Comparison of ENCODE assay signal across 11 mouse cellular contexts in the genomic region with DNA sequence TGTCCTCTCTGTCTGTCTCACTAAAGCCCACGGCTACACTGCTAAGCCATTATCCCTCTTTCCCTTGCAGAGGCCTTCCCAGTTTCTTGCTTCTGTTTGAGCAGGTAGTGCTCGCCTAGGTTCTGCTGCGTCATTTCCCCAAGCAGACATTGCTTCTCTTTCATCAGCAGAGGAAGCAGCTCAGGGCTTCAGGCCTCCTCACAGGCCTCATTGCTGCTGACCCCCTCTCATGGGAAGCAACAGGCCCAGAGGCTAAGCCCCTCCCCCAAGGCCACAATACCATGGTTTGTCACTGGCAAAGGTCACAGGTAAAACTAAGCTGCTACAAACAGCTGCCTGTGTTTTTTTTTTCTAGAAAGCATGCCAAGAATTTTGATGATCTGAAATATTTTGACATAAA. TPM values are rescaled to one million over a fixed set of nuclear protein-coding genes. Genes with fewer than 3 reads are reported as not detected.
DNase-seq lines count a peak whose midpoint lies in the region; ATAC-seq and TF ChIP-seq lines count a peak whose summit lies in the region.
"Had no signal": no experiment of that assay in that cellular context is flagged by ENCODE, and none has a peak within 500 bp of the region (broad histone marks: within the 10 kb centered on the region; RNA-seq: fewer than 3 reads in every experiment).

No protein-coding gene starts in this region.

- intact Hi-C loops in gastrocnemius, postnatal 14 days (cut with DNase I; ENCODE audit: low total_unique reads), result no loop called here

- H3K9ac ChIP-seq in midbrain, embryonic 11.5 days (ENCODE audit: low read length), result no peak overlapping the region
- 0 out of 2 replicates have a peak overlapping the region, but pooled peaks have one; percentile 7 for H3K9ac ChIP-seq in forebrain, embryonic 13.5 days
- H3K9ac ChIP-seq in limb, embryonic 14.5 days (ENCODE audit: low read depth, low read length, severe bottlenecking), result no peak overlapping the region
- H3K9ac ChIP-seq: lung, embryonic 15.5 days had no signal

- no peaks in the 10 kb centered on the region for H3K27me3 ChIP-seq in midbrain, embryonic 11.5 days (ENCODE audit: control insufficient read depth, insufficient read depth, low read length)
- no peaks in the 10 kb centered on the region for H3K27me3 ChIP-seq in midbrain, embryonic 10.5 days (ENCODE audit: low read depth, poor library complexity, severe bottlenecking)
- H3K27me3 ChIP-seq in forebrain, embryonic 13.5 days, result no peaks in the 10 kb centered on the region
- H3K27me3 ChIP-seq in limb, embryonic 14.5 days (ENCODE audit: control insufficient read depth, insufficient read depth, low read length), result no peaks in the 10 kb centered on the region
- no peaks in the 10 kb centered on the region for H3K27me3 ChIP-seq in cerebellum, adult 2 months (ENCODE audit: control insufficient read depth, insufficient read depth, low read length)
- H3K27me3 ChIP-seq: lung, embryonic 15.5 days had no signal

- no peaks in the 10 kb centered on the region for H3K4me1 ChIP-seq in midbrain, embryonic 11.5 days (ENCODE audit: control insufficient read depth, insufficient read depth, low read length)
- H3K4me1 ChIP-seq in midbrain, embryonic 10.5 days, result peaks cover 7% of the 10 kb centered on the region; the same call in 1 of the 2 replicates
- H3K4me1 ChIP-seq in forebrain, embryonic 13.5 days, result peaks cover 4% of the 10 kb centered on the region; the same call in 1 of the 2 replicates
- H3K4me1 ChIP-seq in limb, embryonic 14.5 days (ENCODE audit: control insufficient read depth, insufficient read depth, low read length), result peaks cover 19% of the 10 kb centered on the region
- H3K4me1 ChIP-seq in cerebellum, adult 2 months (ENCODE audit: control insufficient read depth, insufficient read depth, low read length), result no peaks in the 10 kb centered on the region

- no peak overlapping the region for H3K4me2 ChIP-seq in midbrain, embryonic 11.5 days
- H3K4me2 ChIP-seq in forebrain, embryonic 13.5 days, result no peak overlapping the region
- H3K4me2 ChIP-seq in limb, embryonic 14.5 days (replicated peaks; ENCODE audit: low read depth, low read length, severe bottlenecking), result no peak overlapping the region
- H3K4me2 ChIP-seq: lung, embryonic 15.5 days had no signal

- no peak overlapping the region for H3K4me3 ChIP-seq in midbrain, embryonic 11.5 days (ENCODE audit: low read depth, low read length)
- H3K4me3 ChIP-seq in midbrain, embryonic 10.5 days, result no peak overlapping the region
- H3K4me3 ChIP-seq in forebrain, embryonic 13.5 days, result no peak overlapping the region
- no peak overlapping the region for H3K4me3 ChIP-seq in limb, embryonic 14.5 days (replicated peaks; ENCODE audit: low read length)
- no peak overlapping the region for H3K4me3 ChIP-seq in cerebellum, adult 2 months (replicated peaks; ENCODE audit: insufficient read depth, low read depth, low read length)
- H3K4me3 ChIP-seq: lung, embryonic 15.5 days had no signal

- no peak for ATAC-seq in midbrain, embryonic 11.5 days (ENCODE audit: low FRiP score)
- ATAC-seq in forebrain, embryonic 13.5 days, result no peak
- ATAC-seq in limb, embryonic 14.5 days (ENCODE audit: low FRiP score, low read depth), result no peak

- H3K36me3 ChIP-seq in midbrain, embryonic 11.5 days (ENCODE audit: control insufficient read depth, insufficient read depth, low read length), result no peaks in the 10 kb centered on the region
- no peaks in the 10 kb centered on the region for H3K36me3 ChIP-seq in midbrain, embryonic 10.5 days
- no peaks in the 10 kb centered on the region for H3K36me3 ChIP-seq in forebrain, embryonic 13.5 days (ENCODE audit: poor library complexity, severe bottlenecking)
- no peaks in the 10 kb centered on the region for H3K36me3 ChIP-seq in limb, embryonic 14.5 days (ENCODE audit: control insufficient read depth, insufficient read depth, low read length)
- H3K36me3 ChIP-seq: lung, embryonic 15.5 days had no signal

- H3K27ac ChIP-seq in midbrain, embryonic 11.5 days (ENCODE audit: low read depth, low read length), result no peak overlapping the region
- H3K27ac ChIP-seq in midbrain, embryonic 10.5 days (replicated peaks), result no peak overlapping the region; the same call in 1 of the 2 replicates
- H3K27ac ChIP-seq in forebrain, embryonic 13.5 days, result no peak overlapping the region
- no peak overlapping the region; the same call in 1 of the 2 replicates for H3K27ac ChIP-seq in limb, embryonic 14.5 days (replicated peaks; ENCODE audit: low read depth, low read length)
- H3K27ac ChIP-seq in cerebellum, adult 2 months (ENCODE audit: insufficient read depth, low read length), result no peak overlapping the region
- H3K27ac ChIP-seq: lung, embryonic 15.5 days had no signal

- WGBS in midbrain, embryonic 11.5 days, result 57% methylated on average over 3 of the region's 3 CpGs
- WGBS in midbrain, embryonic 10.5 days, result 64% methylated on average over 3 of the region's 3 CpGs
- WGBS in forebrain, embryonic 13.5 days, result 60% methylated on average over 3 of the region's 3 CpGs
- 31% methylated on average over 3 of the region's 3 CpGs for WGBS in limb, embryonic 14.5 days
- 75% methylated on average over 3 of the region's 3 CpGs for WGBS in cerebellum, adult 2 months

- TF ChIP-seq CTCF in cerebellum, adult 2 months (IDR thresholded peaks at IDR 0.05; ENCODE audit: borderline replicate concordance, insufficient read depth, low read depth, low read length), result no peak

- TF ChIP-seq POLR2A in limb, embryonic 14.5 days (IDR thresholded peaks at IDR 0.05; ENCODE audit: borderline replicate concordance, extremely low read depth, insufficient read depth, insufficient read length), result no peak
- TF ChIP-seq POLR2A in cerebellum, adult 2 months (IDR thresholded peaks at IDR 0.05; ENCODE audit: borderline replicate concordance, insufficient read depth, low read length), result no peak

- H3K9me3 ChIP-seq in midbrain, embryonic 11.5 days (ENCODE audit: control insufficient read depth, low read length), result no peaks in the 10 kb centered on the region
- H3K9me3 ChIP-seq in midbrain, embryonic 10.5 days (replicated peaks), result no peaks in the 10 kb centered on the region
- H3K9me3 ChIP-seq in forebrain, embryonic 13.5 days (replicated peaks), result no peaks in the 10 kb centered on the region
- H3K9me3 ChIP-seq in limb, embryonic 14.5 days (ENCODE audit: control insufficient read depth, low read length), result no peaks in the 10 kb centered on the region
- H3K9me3 ChIP-seq: lung, embryonic 15.5 days had no signal

- DNase-seq in midbrain, embryonic 11.5 days (ENCODE audit: low spot score, missing footprints), result peak; percentile 80
- DNase-seq in midbrain, embryonic 10.5 days (ENCODE audit: low spot score), result no peak
- peak; percentile 58 for DNase-seq in limb, embryonic 14.5 days (ENCODE audit: low spot score)
- peak; percentile 44 for DNase-seq in thymus, postnatal 25 days
- DNase-seq in cerebellum, adult 2 months, result no peak
- DNase-seq in gastrocnemius, postnatal 14 days, result no peak
- DNase-seq in right cerebral cortex, postnatal 25 days, result no peak
- DNase-seq: adrenal gland, postnatal 25 days; gastrocnemius, postnatal 25 days had no signal

RNA-seq across cellular contexts. Expression of a gene that starts 4.8 kb away (rescaled TPM):
- polyA plus RNA-seq in midbrain, embryonic 11.5 days (2014; fragmentation: Nextera tagmentation; extraction: Ambion mirVana), result 0.90 and 0.94 TPM in 2 replicates
- polyA plus RNA-seq in midbrain, embryonic 10.5 days (2016; fragmentation: Nextera tagmentation; extraction: Ambion mirVana), result 1.3 and 1.4 TPM in 2 replicates
- polyA plus RNA-seq in forebrain, embryonic 13.5 days (2015; fragmentation: Nextera tagmentation; extraction: Ambion mirVana), result 0.08 TPM in 1 of 2 replicates, not detected in the other
- polyA plus RNA-seq in limb, embryonic 14.5 days (2012; rRNA removed), result 2.2 and 3.1 TPM in 2 replicates
- polyA plus RNA-seq in limb, embryonic 14.5 days (2014; fragmentation: Nextera tagmentation; extraction: Ambion mirVana), result 2.6 and 2.8 TPM in 2 replicates
- polyA plus RNA-seq in cerebellum, adult 2 months (2012; rRNA removed), result 0.16 and 0.29 TPM in 2 replicates
- under 1 TPM; 0.38 to 0.84 TPM for total RNA-seq in gastrocnemius, postnatal 14 days (2021)

RNA-seq across cellular contexts. Expression of a gene that starts 17.5 kb away (rescaled TPM):
- 0.12 and 0.21 TPM in 2 replicates for polyA plus RNA-seq in midbrain, embryonic 11.5 days (2014; fragmentation: Nextera tagmentation; extraction: Ambion mirVana)
- polyA plus RNA-seq in midbrain, embryonic 10.5 days (2016; fragmentation: Nextera tagmentation; extraction: Ambion mirVana), result 0.24 TPM in 1 of 2 replicates, not detected in the other
- not detected in 2 replicates for polyA plus RNA-seq in forebrain, embryonic 13.5 days (2015; fragmentation: Nextera tagmentation; extraction: Ambion mirVana)
- 0.92 and 0.97 TPM in 2 replicates for polyA plus RNA-seq in limb, embryonic 14.5 days (2012; rRNA removed)
- 1.4 and 2.0 TPM in 2 replicates for polyA plus RNA-seq in limb, embryonic 14.5 days (2014; fragmentation: Nextera tagmentation; extraction: Ambion mirVana)
- 7.8 and 8.8 TPM in 2 replicates for polyA plus RNA-seq in cerebellum, adult 2 months (2012; rRNA removed)
- total RNA-seq in gastrocnemius, postnatal 14 days (2021), result 1 to 10 TPM in 1 of 2 experiments, under 1 TPM in 1; 0.62 to 1.6 TPM

RNA-seq across cellular contexts. Expression of a gene that starts 22.9 kb away (rescaled TPM):
- polyA plus RNA-seq in midbrain, embryonic 11.5 days (2014; fragmentation: Nextera tagmentation; extraction: Ambion mirVana), result 1.6 and 2.4 TPM in 2 replicates
- polyA plus RNA-seq in midbrain, embryonic 10.5 days (2016; fragmentation: Nextera tagmentation; extraction: Ambion mirVana), result 1.1 and 1.5 TPM in 2 replicates
- polyA plus RNA-seq in forebrain, embryonic 13.5 days (2015; fragmentation: Nextera tagmentation; extraction: Ambion mirVana), result 3.0 and 3.3 TPM in 2 replicates
- polyA plus RNA-seq in limb, embryonic 14.5 days (2012; rRNA removed), result 534 and 645 TPM in 2 replicates
- polyA plus RNA-seq in limb, embryonic 14.5 days (2014; fragmentation: Nextera tagmentation; extraction: Ambion mirVana), result 338 and 360 TPM in 2 replicates
- 93.7 and 131 TPM in 2 replicates for polyA plus RNA-seq in cerebellum, adult 2 months (2012; rRNA removed)
- total RNA-seq in gastrocnemius, postnatal 14 days (2021), result 100 to 1,000 TPM; 166 to 195 TPM

RNA-seq across cellular contexts. Expression of a gene that starts 24.7 kb away (rescaled TPM):
- polyA plus RNA-seq in midbrain, embryonic 11.5 days (2014; fragmentation: Nextera tagmentation; extraction: Ambion mirVana), result 149 and 154 TPM in 2 replicates
- polyA plus RNA-seq in midbrain, embryonic 10.5 days (2016; fragmentation: Nextera tagmentation; extraction: Ambion mirVana), result 156 and 160 TPM in 2 replicates
- polyA plus RNA-seq in forebrain, embryonic 13.5 days (2015; fragmentation: Nextera tagmentation; extraction: Ambion mirVana), result 94.5 and 98.8 TPM in 2 replicates
- polyA plus RNA-seq in limb, embryonic 14.5 days (2012; rRNA removed), result 87.0 and 96.5 TPM in 2 replicates
- polyA plus RNA-seq in limb, embryonic 14.5 days (2014; fragmentation: Nextera tagmentation; extraction: Ambion mirVana), result 100 and 110 TPM in 2 replicates
- 57.0 and 68.4 TPM in 2 replicates for polyA plus RNA-seq in cerebellum, adult 2 months (2012; rRNA removed)
- total RNA-seq in gastrocnemius, postnatal 14 days (2021), result 10 to 100 TPM; 49.2 to 53.1 TPM

RNA-seq across cellular contexts. Expression of a gene that starts 25.3 kb away (rescaled TPM):
- 1.1 and 1.2 TPM in 2 replicates for polyA plus RNA-seq in midbrain, embryonic 11.5 days (2014; fragmentation: Nextera tagmentation; extraction: Ambion mirVana)
- polyA plus RNA-seq in midbrain, embryonic 10.5 days (2016; fragmentation: Nextera tagmentation; extraction: Ambion mirVana), result 1.4 and 3.5 TPM in 2 replicates
- polyA plus RNA-seq in forebrain, embryonic 13.5 days (2015; fragmentation: Nextera tagmentation; extraction: Ambion mirVana), result 0.85 and 1.9 TPM in 2 replicates
- 0.73 and 1.7 TPM in 2 replicates for polyA plus RNA-seq in limb, embryonic 14.5 days (2012; rRNA removed)
- polyA plus RNA-seq in limb, embryonic 14.5 days (2014; fragmentation: Nextera tagmentation; extraction: Ambion mirVana), result 1.3 and 1.9 TPM in 2 replicates
- polyA plus RNA-seq in cerebellum, adult 2 months (2012; rRNA removed), result 0.38 and 0.74 TPM in 2 replicates
- total RNA-seq in gastrocnemius, postnatal 14 days (2021), result under 1 TPM; 0.10 to 0.35 TPM
- total RNA-seq: gastrocnemius, postnatal 25 days had no signal

Comparison
In these comparisons a context has a peak if more than half of its experiments do, and no peak if none do; other contexts are left out.
1. DNase-seq: peak in midbrain, embryonic 11.5 days (single experiment), limb, embryonic 14.5 days (single experiment) and thymus, postnatal 25 days (single experiment); none in midbrain, embryonic 10.5 days (single experiment), cerebellum, adult 2 months (0 of 2), gastrocnemius, postnatal 14 days (single experiment) and right cerebral cortex, postnatal 25 days (single experiment).
2. RNA of a gene that starts 22.9 kb away (polyA plus RNA-seq): 338 to 645 TPM in limb, embryonic 14.5 days and 93.7 to 131 TPM in cerebellum, adult 2 months; 3.0 to 3.3 TPM in forebrain, embryonic 13.5 days, 1.6 to 2.4 TPM in midbrain, embryonic 11.5 days and 1.1 to 1.5 TPM in midbrain, embryonic 10.5 days; every median in the first group is over 10 times any median in the second.